Mouse (Mus musculus) ES-E14 (cell line): ENCODE measurements around the gene Slc27a1.

Source experiments
- CHD2 ChIP-seq: IDR thresholded peaks from 2 replicates; pipeline ENCODE4 v1.6.1; 2014; ENCODE audit warnings: mild to moderate bottlenecking, low read depth, low read length, inconsistent platforms
- HCFC1 ChIP-seq: IDR thresholded peaks from 2 replicates; pipeline ENCODE4 v1.6.1; 2012; ENCODE audit warnings: low read length, inconsistent platforms, borderline replicate concordance; ENCODE audit not compliant: insufficient read depth
- MAFK ChIP-seq: IDR thresholded peaks from 2 replicates; pipeline ENCODE4 v1.6.1; 2014; ENCODE audit warnings: mild to moderate bottlenecking, low read depth, low read length, inconsistent platforms; ENCODE audit not compliant: insufficient read depth
- ZC3H11A ChIP-seq: IDR thresholded peaks from 2 replicates; pipeline ENCODE4 v1.6.1; 2012; ENCODE audit warnings: low read depth, mild to moderate bottlenecking, inconsistent platforms, low read length, borderline replicate concordance
- ZNF384 ChIP-seq: IDR thresholded peaks from 2 replicates; pipeline ENCODE4 v1.6.1; 2012; ENCODE audit warnings: low read depth, low read length, inconsistent platforms

GRCm38 (mm10) chr8:71610822-71611651, 42.4 kb downstream of the Slc27a1 start, which contains the start of gene Colgalt1:
- TF ChIP-seq MAFK, result no peak
- no peak for TF ChIP-seq HCFC1
- TF ChIP-seq CHD2, result no peak
- TF ChIP-seq ZNF384, result no peak
- TF ChIP-seq ZC3H11A, result no peak
